Mouse (Mus musculus) CD8-positive naive resting alpha-beta T cell, adult 2 months (primary cell): ENCODE data around the gene Spsb1.

Experiments used
- DNase-seq, 2 experiments: peaks; one replicate each; pipeline ENCODE4 v3.0.0; 2022; ENCODE audit warnings: low read depth in 2 of 2, low spot score in 2 of 2

Gene Spsb1

DNA sequence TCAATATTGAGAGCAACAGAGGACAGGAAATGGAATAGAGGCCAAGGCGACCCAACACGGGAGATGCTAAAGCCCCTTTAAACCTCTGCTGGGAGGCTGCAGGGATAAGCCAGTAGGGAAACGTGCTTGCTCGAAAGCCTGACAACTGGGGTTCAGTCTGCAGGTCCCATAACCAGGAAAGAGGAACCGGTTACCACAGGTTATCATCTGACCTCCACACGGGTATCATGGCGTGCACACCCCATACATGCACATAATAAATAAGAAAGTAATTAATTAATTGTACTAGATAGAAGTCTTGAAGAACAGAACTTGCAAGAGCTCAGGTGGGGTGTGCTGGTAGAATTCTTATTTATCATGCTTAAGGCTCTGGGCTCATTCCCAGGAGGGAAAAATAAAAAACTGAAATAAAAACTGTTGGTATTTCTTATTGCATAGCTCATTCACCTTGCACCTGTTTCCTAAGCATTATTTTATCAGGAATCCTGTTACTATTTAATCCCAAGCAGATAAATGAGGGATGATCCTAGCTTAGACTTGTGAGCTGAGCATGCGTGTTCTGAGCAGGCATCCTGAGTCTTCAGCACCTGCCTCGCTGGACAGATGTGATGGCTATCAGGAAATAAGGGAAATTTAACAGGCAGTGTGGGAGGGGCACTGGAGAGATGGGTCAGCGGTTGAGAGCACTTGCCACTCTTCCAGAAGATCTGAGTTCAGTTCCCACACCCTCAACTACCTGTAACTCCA is 32.0 kb upstream of the Spsb1 start:
- DNase-seq: no peak

DNA sequence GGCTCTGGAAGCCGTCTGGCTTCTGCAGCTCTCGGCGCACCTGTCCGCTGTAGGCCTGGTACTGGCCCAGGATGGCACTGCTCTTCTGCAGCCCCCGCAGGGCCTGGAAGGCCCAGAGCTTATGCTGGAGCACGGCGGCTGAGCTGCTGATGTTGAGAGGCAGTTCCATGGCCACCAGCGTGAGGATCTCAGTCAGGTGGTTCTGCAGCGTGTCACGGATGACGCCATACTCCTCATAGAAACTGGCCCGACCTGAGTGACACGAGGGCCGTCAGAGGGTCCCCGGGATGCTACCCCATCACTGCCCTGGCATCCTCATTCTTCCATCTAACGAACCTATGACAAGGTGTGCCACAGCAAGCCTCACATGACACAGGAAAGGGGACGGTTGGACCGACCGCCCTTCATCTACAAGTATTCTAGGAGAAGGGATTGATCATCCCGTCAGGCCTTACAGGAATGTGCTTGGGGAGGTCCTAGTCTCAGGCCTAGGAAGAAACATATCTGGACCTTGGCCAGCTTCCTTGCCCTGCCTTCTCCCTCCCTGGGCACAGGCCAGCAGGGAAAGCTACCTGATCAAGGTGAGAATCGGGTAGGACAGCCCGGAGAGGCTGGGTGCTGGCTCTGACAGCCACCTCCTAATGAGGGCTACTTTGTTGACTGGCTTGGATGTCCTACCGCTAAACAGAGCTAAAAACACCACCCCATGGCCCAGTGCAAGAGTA is 29.2 kb upstream of the Spsb1 start:
- DNase-seq: no peak

DNA sequence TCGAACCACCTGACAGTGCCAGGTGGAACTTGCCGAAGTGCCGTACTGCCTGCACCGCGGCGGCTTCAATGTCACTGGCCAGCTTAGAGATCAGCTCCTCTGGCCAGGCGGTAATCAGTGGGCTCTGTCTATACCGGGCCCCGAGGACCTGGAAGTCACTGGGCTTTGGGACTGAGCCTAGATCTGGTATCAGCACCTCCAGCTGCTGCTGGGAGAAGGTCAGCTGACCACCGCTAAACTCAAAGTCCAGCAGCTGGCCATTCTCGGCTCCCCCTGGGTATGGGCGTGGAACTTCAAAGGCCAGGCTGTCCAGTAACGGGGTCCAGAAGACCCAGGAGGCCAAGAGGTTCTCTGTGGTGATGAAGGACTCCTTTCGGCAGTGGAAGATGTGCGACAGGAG is 27.3 kb upstream of the Spsb1 start:
- DNase-seq: no peak

GRCm38 (mm10) chr4:149979819-149980308 is 25.0 kb upstream of the Spsb1 start:
- DNase-seq: peak; percentile 72 to 82

- no peak for DNase-seq
These were observed 24.0 kb upstream of the Spsb1 start for GRCm38 (mm10) chr4:149978820-149979219.

- DNase-seq: no peak
These were observed 23.1 kb upstream of the Spsb1 start for GRCm38 (mm10) chr4:149977801-149978544.

DNA sequence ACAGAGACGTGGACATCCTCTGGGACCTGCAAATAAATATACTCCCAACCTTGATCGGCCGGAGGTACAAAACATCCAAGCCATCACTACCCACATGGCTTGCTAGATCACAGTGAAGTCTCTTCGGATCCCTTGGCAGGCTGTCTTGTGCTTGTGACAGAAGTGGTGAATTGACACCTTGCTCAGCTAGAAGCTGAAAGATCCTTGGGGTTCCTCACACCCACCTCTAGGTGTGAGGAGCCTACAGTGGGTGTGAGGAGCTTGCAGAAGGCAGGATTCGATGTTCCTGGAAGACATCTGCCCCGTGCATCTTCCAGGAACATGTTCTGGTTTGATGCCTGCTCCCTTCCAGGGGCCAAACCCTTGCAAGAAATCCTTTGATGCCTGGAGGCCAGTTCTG is 22.3 kb upstream of the Spsb1 start:
- DNase-seq: no peak

GRCm38 (mm10) chr4:149975730-149976254 is 20.9 kb upstream of the Spsb1 start:
- DNase-seq: no peak

- no peak for DNase-seq
These were observed 20.4 kb upstream of the Spsb1 start for GRCm38 (mm10) chr4:149975291-149975690.

DNA sequence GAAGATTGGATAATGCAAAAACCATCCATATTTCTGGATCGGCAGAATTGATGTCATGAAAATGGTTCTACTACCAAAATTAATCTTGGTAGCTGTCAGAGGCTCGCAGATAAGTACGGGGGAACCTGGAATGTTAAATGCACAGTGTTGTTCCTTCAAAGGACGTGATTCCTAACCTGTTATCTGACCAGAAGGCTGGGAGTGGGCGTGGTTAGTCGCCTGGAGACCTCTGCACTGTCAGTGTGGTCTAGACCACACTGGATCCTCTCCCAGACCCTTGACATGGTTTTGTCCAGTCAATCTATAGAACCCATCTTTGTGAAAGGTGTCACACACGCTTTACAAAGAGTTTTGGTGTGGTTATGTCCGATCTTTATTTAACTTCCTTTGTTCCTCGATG is 16.6 kb upstream of the Spsb1 start:
- no peak for DNase-seq

GRCm38 (mm10) chr4:149968526-149968925 is 13.7 kb upstream of the Spsb1 start:
- no peak for DNase-seq

GRCm38 (mm10) chr4:149966963-149967362 is 12.1 kb upstream of the Spsb1 start:
- no peak for DNase-seq

DNA sequence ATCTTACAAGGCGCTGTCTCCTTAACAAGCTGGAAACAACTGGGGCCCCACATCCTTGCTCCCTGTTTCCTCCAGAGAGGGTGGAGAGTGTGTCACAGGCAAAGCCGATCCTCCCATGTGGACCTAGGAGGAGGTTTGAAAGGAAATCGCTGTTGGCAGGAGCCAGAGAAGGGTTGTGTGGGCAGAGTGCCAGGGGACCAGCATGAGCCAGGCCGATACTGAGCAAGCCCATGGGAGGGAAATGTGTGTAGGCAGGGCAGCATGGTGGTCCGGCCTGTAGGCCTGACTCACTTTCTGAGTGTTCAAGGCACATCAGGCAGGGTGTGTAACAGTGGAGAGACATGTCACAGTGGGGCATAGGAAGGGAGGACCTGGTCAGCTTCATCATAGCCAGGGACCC is 11.4 kb upstream of the Spsb1 start:
- DNase-seq: no peak

DNA sequence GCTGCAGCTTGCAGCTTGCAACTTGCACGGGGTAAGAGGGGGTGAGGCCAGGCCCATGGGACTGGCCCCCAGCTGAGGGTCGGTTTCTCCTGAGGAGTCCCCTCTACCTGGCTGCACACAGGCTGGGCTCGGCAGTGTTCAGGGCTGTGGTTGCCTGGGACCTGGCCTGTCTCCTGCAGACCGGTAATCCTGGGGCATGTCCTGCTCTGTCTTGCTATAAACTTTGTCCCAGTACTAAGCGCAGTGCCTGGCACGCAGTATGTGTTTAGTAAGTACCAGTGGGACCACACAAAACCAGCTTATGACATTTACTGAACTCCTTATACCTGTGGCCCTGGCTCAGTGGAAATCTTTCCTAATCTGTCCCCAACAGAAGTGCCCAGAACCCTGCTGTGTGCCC is 10.8 kb upstream of the Spsb1 start:
- DNase-seq: no peak

DNA sequence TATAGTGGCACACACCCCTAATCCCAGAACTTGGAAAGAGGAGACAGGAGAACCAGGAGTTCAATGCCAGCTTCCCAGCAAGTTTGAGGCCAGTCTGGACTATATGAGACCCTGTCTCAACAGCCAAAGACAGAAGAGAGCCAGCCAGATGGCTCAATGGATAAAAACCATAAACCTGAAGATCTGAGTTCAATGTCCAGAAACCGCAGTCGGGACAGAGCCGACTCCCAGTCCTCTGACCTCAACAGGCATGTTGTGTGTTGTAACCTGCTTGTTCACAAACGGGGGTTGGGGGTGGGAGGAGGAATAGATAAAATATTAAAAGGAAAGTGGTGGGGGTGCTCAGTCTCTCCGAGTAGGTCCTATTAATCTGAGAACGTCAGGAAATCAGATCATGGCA is 10.4 kb upstream of the Spsb1 start:
- no peak for DNase-seq

DNA sequence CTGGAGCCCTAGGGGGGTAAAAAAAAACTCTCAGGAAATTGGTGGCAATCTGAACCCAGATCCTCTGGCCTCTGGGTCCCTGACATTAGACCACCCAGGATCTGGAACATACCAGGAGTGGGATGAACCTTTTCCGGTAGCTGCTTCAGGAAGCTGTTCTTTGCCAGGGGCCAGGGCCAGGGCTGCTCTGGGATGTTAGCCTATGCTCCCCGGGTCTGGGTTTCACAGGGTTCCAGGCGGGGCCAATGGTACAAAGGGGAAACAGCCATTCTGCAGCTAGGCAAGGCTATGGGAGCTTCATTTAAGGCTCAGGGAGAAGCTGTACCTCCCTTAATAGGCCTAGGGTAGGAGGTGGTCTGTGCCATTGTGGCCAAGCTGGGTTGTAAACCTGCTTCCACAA is 9.9 kb upstream of the Spsb1 start:
- no peak for DNase-seq

DNA sequence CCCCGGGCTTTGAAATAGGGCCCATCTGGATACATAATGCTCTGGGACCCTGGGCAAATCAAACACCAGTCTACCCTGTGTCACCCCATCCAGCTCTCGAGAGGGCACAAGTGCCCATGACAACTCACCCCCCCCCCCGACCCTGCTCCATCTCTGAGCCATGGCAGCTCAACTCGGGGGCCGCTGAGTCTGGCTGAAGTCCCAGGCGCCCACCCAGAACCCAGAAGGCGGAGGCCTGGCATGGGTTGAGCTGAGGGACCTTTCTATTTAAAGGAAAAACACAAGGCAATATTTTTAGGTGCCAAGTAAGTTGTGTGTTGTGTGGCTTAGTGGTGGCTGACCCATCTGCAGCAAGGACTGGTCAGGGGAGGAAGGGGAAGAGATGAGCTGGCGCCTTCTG is 9.4 kb upstream of the Spsb1 start:
- DNase-seq: no peak

GRCm38 (mm10) chr4:149960391-149960790 is 5.5 kb upstream of the Spsb1 start:
- no peak for DNase-seq

DNA sequence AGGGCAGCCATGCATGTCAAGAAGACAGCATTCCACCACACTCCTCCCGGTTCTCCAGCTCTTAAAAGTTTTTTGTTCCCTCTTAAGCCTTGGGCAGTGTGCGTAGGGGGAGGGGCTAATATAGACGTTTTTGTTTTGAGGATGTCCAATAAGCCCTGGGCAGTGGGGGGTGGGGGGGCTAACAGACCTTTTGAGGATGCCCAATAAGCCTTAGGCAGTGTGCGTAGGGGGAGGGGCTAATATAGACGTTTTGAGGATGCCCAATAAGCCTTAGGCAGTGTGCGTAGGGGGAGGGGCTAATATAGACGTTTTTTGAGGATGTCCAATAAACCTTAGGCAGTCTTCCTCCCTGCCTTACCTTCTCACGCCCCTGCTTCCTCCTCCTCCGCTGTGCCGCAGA is 5.0 kb upstream of the Spsb1 start:
- DNase-seq: no peak

GRCm38 (mm10) chr4:149958566-149958965 is 3.7 kb upstream of the Spsb1 start:
- DNase-seq: peak; percentile 77 to 84

DNA sequence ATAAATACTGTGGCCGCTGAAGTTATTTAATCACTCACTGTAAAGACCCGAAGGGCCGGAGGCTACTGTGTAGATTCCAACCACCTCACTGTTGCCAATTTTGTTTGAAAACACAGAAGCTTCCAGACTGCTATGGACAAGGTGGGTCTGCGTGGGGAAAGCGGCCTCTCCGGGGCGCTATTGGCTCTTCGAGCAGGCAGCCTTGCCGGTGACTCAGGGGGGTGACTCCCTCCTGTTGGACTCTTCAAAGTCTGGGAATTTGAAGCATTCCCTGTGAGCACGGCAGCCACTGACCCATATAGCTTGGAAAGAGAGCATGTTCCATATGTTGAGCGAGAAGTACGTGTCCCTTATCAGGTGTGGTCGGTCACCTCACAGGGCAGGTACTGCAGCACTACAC is 1.2 kb upstream of the Spsb1 start:
- DNase-seq: no peak

DNA sequence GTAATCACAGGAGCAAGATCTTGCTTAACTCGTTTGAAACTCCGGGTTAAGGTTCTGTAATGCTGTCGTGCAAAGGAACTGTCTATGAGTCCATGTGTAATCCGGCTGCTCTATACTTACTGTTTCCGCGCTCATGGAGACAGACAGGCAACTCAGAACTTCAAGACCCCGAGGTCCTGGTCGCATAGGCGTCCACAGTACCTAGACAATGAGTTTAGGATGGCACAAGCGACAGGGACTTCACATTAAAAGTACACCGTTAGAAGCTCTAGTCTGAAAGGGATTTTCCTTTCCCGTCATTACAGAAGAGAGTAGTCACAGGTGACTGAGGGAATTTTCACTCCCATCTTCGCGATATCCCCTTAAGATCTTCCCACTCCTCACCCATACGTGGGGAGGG is 788 bp upstream of the Spsb1 start:
- no peak for DNase-seq
